Mouse (Mus musculus) testis, adult 2 months (tissue): ENCODE measurements around the gene Tango6.
"Not testable (repeated sequence)": the region's sequence is repeated elsewhere in the genome, so short reads cannot be mapped to it uniquely, and the experiment has no call there.

ENCODE experiments used
- CTCF ChIP-seq: fragments of 200-500 bp; IDR thresholded peaks from 2 replicates; pipeline ENCODE4 v1.5.1; 2012; ENCODE audit warnings: low read depth, mild to moderate bottlenecking, inconsistent platforms, low read length, moderate library complexity; ENCODE audit not compliant: control insufficient read depth, insufficient read depth, insufficient replicate concordance
- POLR2A ChIP-seq: fragments of 200-500 bp; IDR thresholded peaks from 2 replicates; pipeline ENCODE4 v1.6.1; 2012; ENCODE audit warnings: low read depth, mild to moderate bottlenecking, inconsistent platforms, low read length, moderate library complexity; ENCODE audit not compliant: control insufficient read depth

DNA sequence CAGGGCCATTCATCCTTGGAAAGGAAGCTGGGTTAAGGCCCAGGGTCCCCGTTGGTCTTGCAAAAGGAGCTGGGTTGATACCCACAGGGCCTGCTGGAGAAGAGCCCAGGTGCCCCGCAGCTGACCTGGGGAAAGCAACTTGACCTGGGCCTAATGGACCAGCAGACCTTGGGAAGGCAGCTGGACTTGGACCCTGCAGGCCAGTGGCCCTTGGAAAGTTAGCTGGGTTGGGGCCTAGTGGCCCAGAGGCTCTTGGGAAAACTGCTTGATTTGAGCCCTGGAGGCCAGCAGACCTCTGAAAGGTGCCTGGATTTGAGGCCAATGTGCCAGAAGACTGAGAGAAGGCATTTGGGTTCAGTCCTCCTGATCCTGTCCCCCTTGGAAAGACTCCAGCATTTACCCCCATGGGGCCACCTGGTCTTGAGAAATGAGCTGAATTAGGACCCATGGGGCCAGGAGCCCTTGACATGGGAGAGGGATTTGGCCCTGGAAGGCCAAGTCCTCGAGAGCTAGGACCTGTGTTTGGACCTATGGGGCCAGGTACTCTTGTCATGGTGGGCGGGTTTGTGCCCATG is 202.0 kb downstream of the Tango6 start:
- not testable (repeated sequence) for TF ChIP-seq CTCF, POLR2A
